Mouse (Mus musculus) adrenal gland, adult (tissue): ENCODE measurements around the gene Vgll4.

Experiments used
- DNase-seq, 2 experiments: peaks; one replicate each; pipeline ENCODE4 v3.0.0; 2022 to 2023; ENCODE audit warnings: low spot score in 1 of 2; ENCODE audit not compliant: inconsistent age in 2 of 2

Vgll4 gene

DNA sequence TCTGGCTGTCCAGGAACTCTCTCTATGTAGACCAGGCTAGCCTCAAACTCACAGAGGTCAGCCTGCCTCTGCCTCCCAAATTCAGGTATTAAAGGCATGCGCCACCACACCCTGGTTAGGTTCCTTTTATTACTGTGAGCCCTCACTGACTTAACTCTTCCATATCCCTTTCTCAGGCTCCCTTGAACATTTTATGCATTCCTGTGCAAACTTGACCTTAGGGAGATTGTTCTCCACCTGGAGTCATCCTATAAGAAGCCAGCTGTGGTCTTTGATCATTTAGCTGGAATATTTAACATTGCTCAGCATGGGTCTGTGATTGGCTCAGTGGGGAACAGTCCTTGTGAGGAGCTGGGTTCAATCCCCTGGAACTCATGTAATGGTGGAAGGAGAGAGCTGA, 4.5 kb upstream of the Vgll4 start:
- DNase-seq = no peak

GRCm38 (mm10) chr6:114972988-114973387, 3.2 kb upstream of the Vgll4 start:
- DNase-seq = no peak

GRCm38 (mm10) chr6:114970895-114971294, 1.1 kb upstream of the Vgll4 start:
- DNase-seq = no peak

DNA sequence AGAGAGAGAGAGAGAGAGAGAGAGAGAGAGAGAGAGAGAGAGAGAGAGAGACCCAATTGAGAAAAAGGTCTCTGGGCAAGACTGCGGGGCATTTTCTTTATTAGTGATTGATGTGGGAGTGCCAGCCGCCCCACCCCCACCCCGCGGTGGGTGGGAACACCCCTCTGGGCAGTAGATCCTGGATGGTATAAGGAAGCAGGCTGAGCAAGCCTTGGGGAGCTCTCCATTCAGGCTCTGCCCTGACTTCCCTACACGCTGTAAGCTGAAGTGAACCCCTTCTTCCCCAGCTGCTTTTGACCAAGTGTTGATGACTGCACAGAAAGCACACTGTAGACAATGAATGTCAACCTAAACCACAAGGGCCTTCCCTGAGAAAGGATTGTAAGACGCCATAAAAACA, 592 bp upstream of the Vgll4 start:
- DNase-seq = no peak

- DNase-seq = peak; percentile 63 to 85
Observed at GRCm38 (mm10) chr6:114968361-114969212, 1.2 kb downstream of the Vgll4 start.

DNA sequence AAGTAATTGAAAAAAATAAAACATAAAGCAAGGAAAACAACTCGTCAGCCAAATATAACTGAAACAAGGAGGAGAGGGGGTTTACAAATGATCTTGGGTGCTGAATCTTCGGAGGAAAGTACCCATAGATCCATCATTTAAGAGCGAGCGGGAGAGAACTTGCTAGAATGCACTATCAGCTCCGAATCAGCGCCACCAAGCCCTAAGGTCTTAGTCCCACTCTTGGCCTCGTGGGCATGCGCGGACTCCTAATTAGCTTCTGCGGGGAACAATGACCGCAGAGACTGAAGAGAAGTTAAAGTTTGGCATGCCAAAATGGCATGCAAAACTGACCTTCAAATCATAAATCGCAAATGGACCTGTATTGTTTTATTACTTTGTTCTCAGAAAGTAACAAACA, 2.2 kb downstream of the Vgll4 start:
- DNase-seq = no peak

DNA sequence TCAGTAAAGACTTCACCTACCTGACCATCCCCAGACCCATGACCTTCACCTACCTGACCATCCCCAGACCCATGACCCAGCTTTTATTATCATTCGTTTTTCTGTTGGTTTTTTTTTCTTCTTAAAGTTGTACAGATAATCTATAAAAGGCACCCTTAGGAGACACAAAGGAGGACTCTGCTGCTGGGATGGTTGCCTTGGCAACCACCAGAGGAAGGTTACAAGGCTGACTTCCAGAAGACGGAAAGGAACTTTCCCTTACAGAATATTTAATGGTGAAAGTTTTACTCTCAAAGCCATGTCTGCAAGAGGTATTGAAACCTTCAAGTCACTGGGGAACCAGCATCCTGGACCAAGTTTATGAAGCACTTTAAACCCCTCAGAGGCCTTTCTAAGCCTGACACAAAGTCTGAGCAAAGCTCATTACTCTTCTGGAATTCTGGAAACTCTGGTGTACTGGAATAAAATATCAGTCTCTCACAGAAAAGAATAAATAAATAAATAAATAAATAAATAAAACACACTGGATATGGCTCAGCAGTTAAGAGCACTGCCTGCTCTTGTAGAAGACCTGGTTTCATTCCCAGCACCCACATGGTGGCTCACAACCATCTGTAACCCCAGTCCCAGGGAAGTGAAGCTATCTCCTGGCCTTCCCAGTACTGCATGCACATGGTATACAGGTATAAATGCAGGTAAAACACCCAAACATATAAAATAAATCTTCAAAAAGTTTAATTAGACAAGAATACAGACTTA, 3.2 kb downstream of the Vgll4 start:
- no peak for DNase-seq

DNA sequence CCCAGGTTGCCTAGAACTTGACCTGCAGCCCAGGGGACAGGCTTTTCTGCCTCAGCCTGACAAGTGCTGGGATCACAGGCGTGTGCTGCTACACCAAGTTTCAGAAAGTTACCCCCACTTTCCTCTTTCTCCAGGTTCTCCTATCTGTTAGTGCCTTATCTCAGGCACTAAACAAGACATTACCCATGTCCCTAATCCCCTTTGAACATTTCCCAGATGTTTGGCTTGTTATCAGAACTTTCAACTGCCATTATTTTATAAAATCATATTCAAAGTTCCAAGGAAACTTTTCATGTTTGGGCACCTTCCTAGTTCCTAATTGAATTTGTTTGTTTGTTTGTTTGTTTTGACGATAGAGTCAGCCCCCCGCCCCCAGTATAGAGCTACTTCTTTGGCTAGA, 4.0 kb downstream of the Vgll4 start:
- no peak for DNase-seq

- no peak for DNase-seq
Observed at GRCm38 (mm10) chr6:114965396-114965795, 4.4 kb downstream of the Vgll4 start.

DNA sequence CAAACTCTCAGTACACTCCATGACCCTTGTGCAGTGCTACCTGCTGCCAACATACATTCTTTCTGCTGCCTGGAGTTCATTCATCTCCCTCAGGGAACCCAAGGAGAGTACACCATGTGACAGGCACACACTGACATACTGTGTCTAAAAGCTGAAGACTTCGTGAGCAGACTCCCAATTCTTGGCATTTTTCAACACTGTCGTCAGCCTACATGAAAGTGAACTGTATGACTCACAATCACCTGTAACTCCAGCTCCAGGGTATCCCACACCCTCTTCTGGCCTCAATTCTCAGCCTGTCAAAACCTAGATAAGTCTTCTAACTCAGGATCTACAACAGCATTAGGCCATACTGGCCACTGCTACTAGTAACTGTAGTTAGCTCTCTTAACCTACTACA, 5.6 kb downstream of the Vgll4 start:
- no peak for DNase-seq

DNA sequence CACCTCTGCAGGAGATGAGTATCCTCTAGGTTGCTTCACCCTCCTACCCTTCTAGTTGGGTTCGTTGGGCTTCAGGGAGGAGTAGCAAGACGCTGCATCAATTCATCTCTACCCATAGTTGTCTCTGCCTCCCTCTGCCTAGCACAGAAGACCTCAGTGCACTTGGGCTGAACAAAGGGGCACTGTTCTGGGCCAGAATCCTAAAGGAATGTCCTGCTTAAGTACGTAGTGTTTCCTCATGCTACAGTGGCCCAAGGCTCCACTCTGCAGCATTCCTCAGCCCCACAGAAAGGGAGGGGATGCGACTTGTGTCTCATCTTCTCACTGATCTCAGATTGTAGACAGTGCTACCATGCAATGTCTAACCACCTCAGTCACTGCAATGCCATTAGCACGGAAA, 6.2 kb downstream of the Vgll4 start:
- DNase-seq = no peak

DNA sequence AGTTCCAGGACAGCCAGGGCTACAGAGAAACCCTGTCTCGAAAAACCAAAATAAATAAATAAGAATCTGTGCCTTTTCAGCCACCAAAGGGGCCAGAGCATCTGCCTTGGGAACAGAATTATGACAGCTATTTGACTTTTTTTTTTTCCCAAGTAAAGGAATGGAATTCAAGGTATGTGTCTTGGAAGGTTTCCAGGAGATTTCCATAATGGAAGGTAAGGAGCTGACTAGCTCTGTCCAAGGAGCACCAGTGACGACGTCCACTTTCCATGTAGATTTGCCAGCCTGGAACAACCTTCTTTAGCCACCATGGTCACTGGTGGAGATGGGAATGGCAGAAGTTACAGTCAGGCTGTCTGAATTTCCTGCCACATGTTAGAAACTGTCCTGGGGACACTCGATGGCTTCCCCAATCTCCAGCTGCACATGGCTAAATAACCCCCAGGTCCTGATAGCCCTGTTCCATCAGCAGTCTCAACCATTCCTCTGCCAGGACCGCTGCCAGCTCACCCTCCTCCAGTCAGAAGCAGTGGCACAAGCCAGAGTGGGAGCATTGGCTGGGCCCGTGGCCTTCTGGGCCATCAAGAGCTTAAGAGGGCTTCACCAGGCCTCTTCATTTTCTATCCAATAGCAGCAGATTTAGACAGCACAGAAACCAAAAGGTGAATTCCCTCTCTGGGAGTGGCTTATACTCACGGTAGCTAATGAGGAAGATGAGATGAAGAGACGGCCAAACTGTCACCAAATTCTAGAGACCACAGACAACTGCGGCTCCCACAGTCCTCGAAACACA, 8.3 kb downstream of the Vgll4 start:
- no peak for DNase-seq

DNA sequence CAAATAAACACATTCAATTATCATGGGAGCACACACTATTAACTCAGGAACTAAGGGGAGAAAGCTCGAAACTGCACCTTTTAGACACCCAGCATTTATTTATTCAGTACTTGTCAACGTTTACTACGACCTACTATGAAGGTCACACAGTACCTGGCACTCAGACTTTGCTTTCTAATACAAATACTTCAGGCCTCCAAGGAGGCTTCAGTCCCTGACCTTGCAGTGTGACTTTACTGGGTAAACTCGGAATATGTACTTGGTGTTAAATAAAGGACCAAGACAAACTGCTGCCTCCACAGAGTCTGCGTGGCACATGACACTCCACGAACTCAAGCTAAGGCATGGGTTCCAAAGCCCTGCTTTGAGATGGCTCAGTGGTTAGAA, 10.8 kb downstream of the Vgll4 start:
- no peak for DNase-seq

- no peak for DNase-seq
Observed at GRCm38 (mm10) chr6:114958249-114959011, 11.4 kb downstream of the Vgll4 start.

GRCm38 (mm10) chr6:114957756-114958155, 12.0 kb downstream of the Vgll4 start:
- no peak for DNase-seq

DNA sequence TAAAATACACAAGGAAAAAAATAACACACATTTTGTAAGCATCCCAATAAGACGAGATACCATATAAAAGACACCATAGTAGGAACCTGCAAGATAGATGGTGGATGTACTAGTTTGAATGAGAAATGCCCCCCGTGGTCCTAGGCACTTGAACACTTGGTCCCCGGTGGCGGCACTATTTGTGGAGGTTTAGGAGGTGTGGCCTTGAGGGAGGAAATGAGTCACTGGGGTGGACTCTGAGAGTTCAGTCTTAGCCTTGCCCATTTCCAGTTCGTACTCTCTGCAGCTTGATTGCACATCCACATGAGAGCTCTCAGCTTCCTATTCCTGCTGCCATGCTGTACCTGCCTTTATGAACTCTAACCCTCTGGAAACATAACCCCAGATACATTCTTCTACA, 15.3 kb downstream of the Vgll4 start:
- no peak for DNase-seq

DNA sequence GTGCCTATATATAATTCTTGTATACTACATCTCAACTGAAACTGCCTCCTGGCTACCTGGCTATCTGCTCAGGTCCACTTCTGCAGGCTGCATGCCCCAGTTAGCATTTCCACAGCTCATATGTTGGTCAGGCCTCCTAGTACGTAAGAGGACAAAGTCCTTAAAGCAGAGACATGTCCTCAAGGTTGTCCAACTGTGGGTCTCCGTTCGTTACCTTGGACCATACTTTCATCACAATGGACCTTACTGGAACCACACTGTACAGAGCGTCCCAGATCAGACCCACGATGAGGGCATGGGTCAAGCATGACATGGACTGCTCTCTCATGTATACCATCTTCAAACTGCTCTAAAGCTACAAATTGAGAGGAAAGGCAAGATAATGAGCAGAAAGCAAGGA, 16.2 kb downstream of the Vgll4 start:
- DNase-seq = no peak

GRCm38 (mm10) chr6:114952356-114952755, 17.4 kb downstream of the Vgll4 start:
- no peak for DNase-seq

DNA sequence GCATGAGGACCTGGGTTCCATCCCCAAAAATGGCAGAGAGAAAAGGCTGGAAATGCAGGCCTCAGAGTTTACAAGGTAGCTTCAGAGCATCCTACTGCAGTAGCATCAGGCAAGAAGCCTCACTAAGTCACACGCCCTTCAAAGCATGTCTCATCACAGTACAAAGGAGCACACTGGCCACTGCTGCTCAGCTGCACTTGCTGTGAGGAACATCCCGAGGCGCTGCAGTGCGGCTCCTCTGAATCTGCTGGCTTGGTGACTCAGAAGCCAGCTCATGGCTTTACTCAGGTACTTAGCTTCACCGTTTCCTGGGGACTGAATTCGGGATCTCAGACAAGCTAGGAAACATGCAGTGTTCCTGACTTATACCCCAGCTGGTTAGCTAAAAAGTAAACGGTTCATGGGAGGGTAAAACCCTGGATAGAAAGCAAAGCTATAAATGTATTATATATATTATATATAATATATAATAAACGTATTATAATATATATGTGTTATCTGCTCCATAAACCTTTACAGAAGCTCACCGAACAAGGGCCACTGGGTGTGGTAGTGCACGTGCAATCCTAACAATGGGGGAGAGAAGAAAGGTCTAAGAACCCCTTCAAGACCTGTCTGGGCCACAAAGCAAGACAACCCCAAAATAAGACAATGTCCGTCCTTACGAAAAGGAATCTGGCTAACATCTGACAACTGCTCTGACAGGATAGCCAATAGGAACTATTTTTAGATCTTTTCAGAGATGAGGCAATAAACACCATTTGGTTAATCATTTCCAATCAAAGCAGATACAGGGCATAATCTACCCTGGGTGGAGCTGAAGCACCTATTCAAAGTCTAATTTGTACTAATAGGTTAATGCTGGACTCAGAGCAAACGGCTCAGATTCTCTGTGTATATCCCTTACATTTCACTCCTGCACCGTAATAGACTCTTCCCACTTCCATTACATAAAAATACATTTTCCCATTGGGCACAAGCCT, 25.0 kb downstream of the Vgll4 start:
- DNase-seq = no peak
